Mouse (Mus musculus) kidney, embryonic 14.5 days (tissue): ENCODE data around the gene Hesx1. TPM values are rescaled to one million over a fixed set of nuclear protein-coding genes. Genes with fewer than 3 reads are reported as not detected.
A peak's percentile ranks its signal among the peaks of the same experiment; 100 is the strongest.

ENCODE experiments used
- ATAC-seq: fragments of 200-750 bp; cut with Nextera tagmentation; 2 replicates; pipeline ENCODE4 v1.8.0; 2017; ENCODE audit warnings: moderate number of reproducible peaks, mild to moderate bottlenecking, moderate TSS enrichment, moderate library complexity; ENCODE audit not compliant: low FRiP score, low TSS enrichment
- H3K27ac ChIP-seq: fragments of 300-500 bp; sonication (generic); 2 replicates; pipeline ENCODE4 v1.5.1; 2014; ENCODE audit warnings: low read depth, mild to moderate bottlenecking, low read length, moderate library complexity, mixed read lengths
- H3K27me3 ChIP-seq: fragments of 300-500 bp; sonication (generic); 2 replicates; pipeline ENCODE4 v1.6.1; 2014; ENCODE audit warnings: mild to moderate bottlenecking, low read length; ENCODE audit not compliant: control insufficient read depth, insufficient read depth
- H3K36me3 ChIP-seq: fragments of 300-500 bp; sonication (generic); 2 replicates; pipeline ENCODE4 v1.6.1; 2014; ENCODE audit warnings: low read length, mixed read lengths; ENCODE audit not compliant: control insufficient read depth, insufficient read depth
- H3K4me1 ChIP-seq: fragments of 300-500 bp; sonication (generic); 2 replicates; pipeline ENCODE4 v1.6.1; 2014; ENCODE audit warnings: low read length, mixed read lengths; ENCODE audit not compliant: control insufficient read depth, insufficient read depth
- H3K4me2 ChIP-seq: fragments of 300-500 bp; sonication (generic); replicated peaks from 2 replicates; pipeline ENCODE4 v1.6.1; 2014; ENCODE audit warnings: low read depth, mild to moderate bottlenecking, low read length
- H3K4me3 ChIP-seq: fragments of 300-500 bp; sonication (generic); 2 replicates; pipeline ENCODE4 v1.5.1; 2014; ENCODE audit warnings: mild to moderate bottlenecking, low read length
- H3K9ac ChIP-seq: fragments of 300-500 bp; sonication (generic); 2 replicates; pipeline ENCODE4 v1.6.1; 2014; ENCODE audit warnings: low read depth, mild to moderate bottlenecking, low read length, moderate library complexity
- H3K9me3 ChIP-seq: fragments of 300-500 bp; sonication (generic); 2 replicates; pipeline ENCODE4 v1.6.1; 2016; ENCODE audit warnings: low read length; ENCODE audit not compliant: control insufficient read depth
- WGBS: fragments of 180-500 bp; shearing (Covaris S2); extraction: QIAGEN DNeasy Blood & Tissue Kit; methylation state at CpG from one replicate; pipeline ENCODE4 v1.1.7; 2014; 5-methylcytosine and 5-hydroxymethylcytosine counted together
- polyA plus RNA-seq: library from polyadenylated mRNA; unstranded; fragments of >200 nt; fragmentation: Nextera tagmentation; extraction: Ambion mirVana; gene quantifications from 2 replicates; pipeline ENCODE4 v1.2.1, GENCODE M21; 2014

The Hesx1 gene
- polyA plus RNA-seq, 1 experiment from 2014 or later, result 0.99 TPM

DNA sequence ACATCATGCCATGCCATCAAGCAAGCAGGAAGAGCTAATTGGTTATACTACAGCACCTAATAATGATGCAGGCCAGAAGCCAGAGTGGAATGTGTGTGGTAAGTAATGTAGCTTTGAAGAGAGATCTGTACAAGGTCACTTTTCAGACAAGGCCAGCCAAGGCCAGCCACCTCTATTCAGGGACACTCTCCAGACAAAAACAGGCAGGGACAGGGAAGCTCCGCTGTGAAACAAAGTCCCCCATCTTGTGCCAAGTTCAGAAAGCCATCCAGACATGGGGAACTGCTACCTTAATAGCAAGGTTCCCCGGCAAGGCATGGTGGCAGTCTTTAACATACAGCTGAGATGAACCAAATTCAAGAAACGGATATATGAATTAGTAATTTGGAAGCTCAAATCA is 18.7 kb upstream of the Hesx1 start:
- 88% methylated on average over 3 of the region's 3 CpGs for WGBS
- no peak for ATAC-seq
- no peak overlapping the region for H3K4me2 ChIP-seq
- no peak overlapping the region for H3K4me3 ChIP-seq
- H3K4me1 ChIP-seq, result 0 out of 2 replicates have a peak, but pooled peaks cover 4% of the 10 kb centered on the region
- no peak overlapping the region for H3K9ac ChIP-seq
- no peaks in the 10 kb centered on the region for H3K36me3 ChIP-seq
- H3K9me3 ChIP-seq, result no peaks in the 10 kb centered on the region
- H3K27me3 ChIP-seq, result no peaks in the 10 kb centered on the region
- H3K27ac ChIP-seq, result no peak overlapping the region

GRCm38 (mm10) chr14:26976212-26976611 is 18.0 kb upstream of the Hesx1 start:
- Histone ChIP-seq H3K27me3 (no peaks in the 10 kb centered on the region), H3K9me3 (peaks cover 7% of the 10 kb centered on the region; the same call in 1 of the 2 replicates), H3K36me3 (no peaks in the 10 kb centered on the region), H3K4me3 (no peak overlapping the region), H3K4me2 (no peak overlapping the region), H3K27ac (no peak overlapping the region), H3K4me1 (0 out of 2 replicates have a peak, but pooled peaks cover 4% of the 10 kb centered on the region), H3K9ac (no peak overlapping the region)
- ATAC-seq, result no peak
- WGBS, result 88% methylated on average over 7 of the region's 7 CpGs

GRCm38 (mm10) chr14:26977500-26977899 is 16.7 kb upstream of the Hesx1 start:
- H3K27me3 ChIP-seq, result no peaks in the 10 kb centered on the region
- no peaks in the 10 kb centered on the region for H3K36me3 ChIP-seq
- no peak overlapping the region for H3K4me2 ChIP-seq
- H3K4me3 ChIP-seq, result no peak overlapping the region
- no peak overlapping the region for H3K9ac ChIP-seq
- ATAC-seq, result no peak
- no peak overlapping the region for H3K27ac ChIP-seq
- H3K9me3 ChIP-seq, result peaks cover 7% of the 10 kb centered on the region; the same call in 1 of the 2 replicates
- WGBS, result 36% methylated on average over 2 of the region's 2 CpGs
- H3K4me1 ChIP-seq, result 0 out of 2 replicates have a peak, but pooled peaks cover 4% of the 10 kb centered on the region

DNA sequence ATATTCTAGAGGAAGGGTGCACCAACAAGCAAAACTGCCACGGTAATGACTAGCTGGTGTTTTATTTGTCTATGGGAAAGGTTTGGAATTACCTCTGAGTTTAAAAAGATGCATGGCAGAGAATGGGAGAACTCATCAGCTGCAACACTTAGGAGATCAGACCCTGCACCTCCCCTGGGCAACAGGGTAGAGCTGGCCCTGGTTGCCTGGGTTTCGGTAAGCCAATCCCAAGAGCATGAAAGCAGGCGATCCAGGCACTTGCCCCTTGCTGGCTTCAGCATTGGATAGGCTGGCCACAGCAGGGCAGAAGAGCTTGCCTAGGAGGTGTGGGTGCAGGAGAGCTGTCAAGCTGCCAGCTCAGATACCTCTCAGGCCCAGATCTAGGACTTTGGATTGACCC is 14.4 kb upstream of the Hesx1 start:
- no peak overlapping the region for H3K4me2 ChIP-seq
- no peaks in the 10 kb centered on the region for H3K36me3 ChIP-seq
- H3K9me3 ChIP-seq, result peaks cover 7% of the 10 kb centered on the region; the same call in 1 of the 2 replicates
- H3K27ac ChIP-seq, result no peak overlapping the region
- no peak overlapping the region for H3K4me3 ChIP-seq
- no peak overlapping the region for H3K9ac ChIP-seq
- 77% methylated on average over 3 of the region's 3 CpGs for WGBS
- H3K27me3 ChIP-seq, result no peaks in the 10 kb centered on the region
- ATAC-seq, result no peak
- 0 out of 2 replicates have a peak, but pooled peaks cover 4% of the 10 kb centered on the region for H3K4me1 ChIP-seq

GRCm38 (mm10) chr14:26981021-26981420 is 13.2 kb upstream of the Hesx1 start:
- Histone ChIP-seq H3K4me2 (no peak overlapping the region), H3K36me3 (no peaks in the 10 kb centered on the region), H3K27me3 (no peaks in the 10 kb centered on the region), H3K27ac (no peak overlapping the region), H3K9me3 (peaks cover 7% of the 10 kb centered on the region; the same call in 1 of the 2 replicates), H3K4me3 (no peak overlapping the region), H3K9ac (no peak overlapping the region), H3K4me1 (0 out of 2 replicates have a peak, but pooled peaks cover 4% of the 10 kb centered on the region)
- WGBS, result 94% methylated on average over 8 of the region's 8 CpGs
- ATAC-seq, result no peak

- Histone ChIP-seq H3K9me3 (peaks cover 7% of the 10 kb centered on the region; the same call in 1 of the 2 replicates), H3K4me2 (no peak overlapping the region), H3K36me3 (no peaks in the 10 kb centered on the region), H3K9ac (no peak overlapping the region), H3K27ac (no peak overlapping the region), H3K27me3 (no peaks in the 10 kb centered on the region), H3K4me3 (no peak overlapping the region), H3K4me1 (0 out of 2 replicates have a peak, but pooled peaks cover 4% of the 10 kb centered on the region)
- 69% methylated on average over 5 of the region's 5 CpGs for WGBS
- no peak for ATAC-seq
Measured at GRCm38 (mm10) chr14:26981494-26982149, 12.6 kb upstream of the Hesx1 start.

DNA sequence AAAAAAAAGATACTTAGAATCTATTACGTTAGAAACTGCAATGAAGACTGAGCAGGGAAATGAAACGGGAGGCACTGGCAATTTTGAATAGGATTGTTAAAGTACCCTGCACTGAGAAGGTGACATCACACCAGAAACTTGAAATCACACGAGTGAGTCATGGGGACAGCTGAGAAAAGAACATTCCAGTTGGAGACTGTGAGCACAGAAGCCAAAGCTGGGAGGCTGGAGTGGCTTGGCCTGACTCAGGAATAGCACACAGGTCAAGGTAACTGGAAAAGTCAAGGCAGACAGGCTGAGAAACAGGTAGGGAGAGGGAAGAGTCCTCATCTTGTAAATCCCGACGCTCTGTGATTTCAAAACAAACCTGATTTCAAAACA is 12.1 kb upstream of the Hesx1 start:
- H3K27me3 ChIP-seq, result no peaks in the 10 kb centered on the region
- H3K9ac ChIP-seq, result no peak overlapping the region
- WGBS, result 83% methylated on average over 5 of the region's 5 CpGs
- no peak overlapping the region for H3K27ac ChIP-seq
- H3K9me3 ChIP-seq, result peaks cover 7% of the 10 kb centered on the region; the same call in 1 of the 2 replicates
- ATAC-seq, result no peak
- H3K4me3 ChIP-seq, result no peak overlapping the region
- no peak overlapping the region for H3K4me2 ChIP-seq
- H3K36me3 ChIP-seq, result no peaks in the 10 kb centered on the region
- 0 out of 2 replicates have a peak, but pooled peaks cover 4% of the 10 kb centered on the region for H3K4me1 ChIP-seq

DNA sequence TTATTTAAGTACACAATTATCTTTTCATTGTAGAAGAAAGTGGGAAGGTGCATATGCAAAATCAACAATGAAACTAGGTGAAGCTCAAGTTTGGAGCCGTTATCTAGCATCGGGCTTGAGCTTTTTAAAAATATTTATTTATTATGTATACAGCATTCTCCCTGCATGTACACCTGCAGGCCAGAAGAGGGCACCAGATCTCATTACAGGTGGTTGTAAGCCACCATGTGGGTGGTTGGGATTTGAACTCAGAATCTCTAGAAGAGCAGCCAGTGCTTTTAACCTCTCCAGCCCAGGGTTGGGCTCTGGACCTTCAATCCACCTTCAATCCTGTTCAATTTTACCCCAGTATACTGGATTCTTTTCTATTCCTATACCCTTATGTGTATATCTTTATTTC is 5.5 kb upstream of the Hesx1 start:
- Histone ChIP-seq H3K27me3 (no peaks in the 10 kb centered on the region), H3K4me3 (no peak overlapping the region), H3K9me3 (no peaks in the 10 kb centered on the region), H3K4me1 (peaks cover 4% of the 10 kb centered on the region), H3K4me2 (no peak overlapping the region), H3K9ac (no peak overlapping the region), H3K27ac (no peak overlapping the region), H3K36me3 (no peaks in the 10 kb centered on the region)
- 85% methylated on average over 2 of the region's 2 CpGs for WGBS
- ATAC-seq, result no peak

- 26% methylated on average over 18 of the region's 18 CpGs for WGBS
- Histone ChIP-seq H3K36me3 (no peaks in the 10 kb centered on the region), H3K27me3 (no peaks in the 10 kb centered on the region), H3K4me1 (peaks cover 12% of the 10 kb centered on the region), H3K4me3 (no peak overlapping the region), H3K9ac (no peak overlapping the region), H3K27ac (peak overlapping the region; percentile 17; the same call in 1 of the 2 replicates), H3K9me3 (no peaks in the 10 kb centered on the region), H3K4me2 (no peak overlapping the region)
- ATAC-seq, result peak; percentile 84
Measured at GRCm38 (mm10) chr14:26991622-26992021, 2.6 kb upstream of the Hesx1 start.
